Mouse (Mus musculus): Measurements from ENCODE around the gene Serpina1f.
"Not testable (repeated sequence)": the region's sequence is repeated elsewhere in the genome, so short reads cannot be mapped to it uniquely, and the experiment has no call there.

- not testable (repeated sequence) for TF ChIP-seq POLR2A (IDR thresholded peaks at IDR 0.05; ENCODE audit: insufficient read depth, low read length); CTCF (IDR thresholded peaks at IDR 0.05; ENCODE audit: low read depth, low read length); EP300 (IDR thresholded peaks at IDR 0.05; ENCODE audit: insufficient read depth, low read depth, low read length)
These were observed 33.3 kb downstream of the Serpina1f start for GRCm38 (mm10) chr12:103662053-103662452.

All from ES-Bruce4 (cell line).